Mouse (Mus musculus): ENCODE data around the gene Chl1. TPM values are rescaled to one million over a fixed set of nuclear protein-coding genes. Genes with fewer than 3 reads are reported as not detected.

The Chl1 gene
- polyA plus RNA-seq, 1 experiment from 2014 or later: 0.92 TPM

DNA sequence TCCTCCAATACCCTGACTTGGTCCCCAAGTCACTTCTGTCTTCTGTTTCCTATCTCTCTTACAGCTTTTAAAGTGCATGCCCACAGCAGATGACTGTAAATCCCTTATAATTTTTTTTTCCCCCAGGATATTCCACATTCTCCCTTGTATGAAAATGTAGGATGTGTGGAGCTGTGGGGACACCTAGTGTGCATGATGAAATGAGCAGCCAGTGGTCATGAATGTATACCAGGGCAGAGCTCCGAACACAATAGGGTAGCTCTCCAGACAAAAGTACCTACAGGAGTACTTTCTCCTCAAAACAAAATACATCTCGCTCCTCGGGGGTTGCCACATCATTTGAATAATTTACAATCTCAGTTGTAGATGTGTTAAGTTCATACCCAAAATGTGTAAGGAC, 232.4 kb downstream of the Chl1 start:
- DNase-seq (ENCODE audit: low spot score) (no peak), ATAC-seq (ENCODE audit: insufficient number of reproducible peaks, low FRiP score, low TSS enrichment, low read depth) (no peak)
- Histone ChIP-seq H3K27me3 (ENCODE audit: control insufficient read depth, insufficient read depth, low read length) (no peaks in the 10 kb centered on the region), H3K4me3 (ENCODE audit: low read depth, low read length) (no peak overlapping the region), H3K4me2 (ENCODE audit: low read depth, severe bottlenecking) (no peak overlapping the region), H3K9me3 (ENCODE audit: control insufficient read depth, low read length) (no peaks in the 10 kb centered on the region), H3K4me1 (ENCODE audit: control insufficient read depth, insufficient read depth, low read length) (no peaks in the 10 kb centered on the region), H3K36me3 (ENCODE audit: control insufficient read depth, insufficient read depth, low read length) (no peaks in the 10 kb centered on the region), H3K9ac (ENCODE audit: low read length) (no peak overlapping the region), H3K27ac (replicated peaks; ENCODE audit: low read depth, low read length) (no peak overlapping the region)
- 70% methylated on average over 3 of the region's 3 CpGs for WGBS

DNA sequence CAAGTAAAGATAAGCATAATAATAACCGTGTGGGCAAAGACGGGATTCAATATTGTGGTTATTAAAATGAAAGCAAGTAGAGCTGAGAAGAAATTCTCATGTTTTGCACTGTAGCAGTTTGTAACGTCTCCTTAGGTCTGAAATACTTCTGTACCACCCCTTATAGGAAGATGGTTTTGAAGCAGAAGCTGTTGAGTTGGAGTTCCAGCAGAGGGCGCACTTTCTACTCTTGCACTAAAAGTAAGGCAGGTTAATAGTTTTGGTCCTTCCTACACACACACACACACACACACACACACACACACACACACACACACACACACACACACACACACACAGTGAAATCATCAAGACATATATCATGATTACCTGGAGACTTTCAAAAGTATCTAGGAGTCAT, 235.7 kb downstream of the Chl1 start:
- H3K27ac ChIP-seq (replicated peaks; ENCODE audit: low read depth, low read length): no peak overlapping the region
- H3K27me3 ChIP-seq (ENCODE audit: control insufficient read depth, insufficient read depth, low read length): no peaks in the 10 kb centered on the region
- H3K36me3 ChIP-seq (ENCODE audit: control insufficient read depth, insufficient read depth, low read length): no peaks in the 10 kb centered on the region
- no peak overlapping the region for H3K4me2 ChIP-seq (ENCODE audit: low read depth, severe bottlenecking)
- no peaks in the 10 kb centered on the region for H3K9me3 ChIP-seq (ENCODE audit: control insufficient read depth, low read length)
- H3K4me1 ChIP-seq (ENCODE audit: control insufficient read depth, insufficient read depth, low read length): no peaks in the 10 kb centered on the region
- peak; percentile 51 for DNase-seq (ENCODE audit: low spot score)
- H3K4me3 ChIP-seq (ENCODE audit: low read depth, low read length): no peak overlapping the region
- H3K9ac ChIP-seq (ENCODE audit: low read length): no peak overlapping the region
- ATAC-seq (ENCODE audit: insufficient number of reproducible peaks, low FRiP score, low TSS enrichment, low read depth): no peak
- 29% methylated on average over 4 of the region's 4 CpGs for WGBS

DNA sequence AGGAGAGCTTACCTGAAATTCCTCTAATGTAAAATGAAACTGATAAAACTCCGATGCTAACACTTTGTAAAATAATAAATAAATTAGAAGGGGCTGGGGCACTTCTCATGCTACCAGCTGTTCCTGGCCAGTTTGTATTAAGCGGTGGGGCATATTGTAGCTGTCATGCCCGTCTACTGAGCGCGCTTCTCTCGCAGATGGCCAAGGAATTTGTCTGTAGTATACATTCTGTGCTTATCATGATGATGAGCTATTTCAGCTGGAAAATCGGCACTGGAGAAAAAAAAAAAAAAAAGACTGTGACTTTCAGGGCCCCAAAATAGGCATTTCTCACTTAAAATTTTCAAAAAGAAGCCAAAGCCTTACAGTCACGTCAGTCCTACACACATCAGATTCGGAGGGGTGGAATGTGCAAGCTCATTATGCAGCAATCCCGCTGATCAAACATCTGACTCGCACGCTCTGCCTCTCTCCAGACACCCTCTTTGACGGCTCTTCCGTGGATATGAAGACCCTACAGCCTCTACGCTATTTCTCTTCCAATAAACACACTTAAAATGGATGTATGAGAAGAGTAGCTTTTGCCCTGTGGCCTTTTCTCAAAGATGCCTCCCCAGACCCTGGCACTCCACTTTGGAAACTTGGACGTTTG, 238.9 kb downstream of the Chl1 start:
- no peak for ATAC-seq (ENCODE audit: insufficient number of reproducible peaks, low FRiP score, low TSS enrichment, low read depth)
- Histone ChIP-seq H3K4me3 (ENCODE audit: low read depth, low read length) (no peak overlapping the region), H3K9me3 (ENCODE audit: control insufficient read depth, low read length) (no peaks in the 10 kb centered on the region), H3K27ac (replicated peaks; ENCODE audit: low read depth, low read length) (no peak overlapping the region), H3K4me2 (ENCODE audit: low read depth, severe bottlenecking) (no peak overlapping the region), H3K4me1 (ENCODE audit: control insufficient read depth, insufficient read depth, low read length) (no peaks in the 10 kb centered on the region), H3K9ac (ENCODE audit: low read length) (no peak overlapping the region), H3K27me3 (ENCODE audit: control insufficient read depth, insufficient read depth, low read length) (no peaks in the 10 kb centered on the region), H3K36me3 (ENCODE audit: control insufficient read depth, insufficient read depth, low read length) (no peaks in the 10 kb centered on the region)
- no peak for DNase-seq (ENCODE audit: low spot score)
- 78% methylated on average over 16 of the region's 16 CpGs for WGBS

DNA sequence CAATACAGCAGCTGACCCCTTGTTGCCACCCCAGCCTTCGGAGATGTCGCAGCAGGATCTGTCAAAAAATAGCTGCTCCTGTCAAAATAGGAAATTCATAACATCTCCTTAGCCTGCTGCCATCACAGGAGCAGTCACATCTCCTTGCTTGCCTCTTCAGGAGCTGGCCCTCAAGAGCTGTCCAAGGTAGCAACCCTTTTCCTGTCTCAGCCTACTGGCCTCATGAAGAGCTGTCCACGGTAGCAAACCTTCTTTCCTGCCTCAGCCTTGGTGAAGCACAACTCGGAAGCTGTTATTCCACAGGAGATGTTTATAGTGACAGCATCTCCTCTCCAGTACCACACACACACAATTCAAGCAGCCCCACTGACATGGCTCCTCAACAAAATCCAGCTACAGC, 243.5 kb downstream of the Chl1 start:
- no peak for DNase-seq (ENCODE audit: low spot score)
- H3K4me3 ChIP-seq (ENCODE audit: low read depth, low read length): no peak overlapping the region
- no peak for ATAC-seq (ENCODE audit: insufficient number of reproducible peaks, low FRiP score, low TSS enrichment, low read depth)
- H3K27ac ChIP-seq (replicated peaks; ENCODE audit: low read depth, low read length): no peak overlapping the region
- H3K27me3 ChIP-seq (ENCODE audit: control insufficient read depth, insufficient read depth, low read length): no peaks in the 10 kb centered on the region
- H3K4me2 ChIP-seq (ENCODE audit: low read depth, severe bottlenecking): no peak overlapping the region
- 69% methylated on average over 4 of the region's 4 CpGs for WGBS
- H3K9me3 ChIP-seq (ENCODE audit: control insufficient read depth, low read length): no peaks in the 10 kb centered on the region
- H3K36me3 ChIP-seq (ENCODE audit: control insufficient read depth, insufficient read depth, low read length): no peaks in the 10 kb centered on the region
- no peak overlapping the region for H3K9ac ChIP-seq (ENCODE audit: low read length)
- H3K4me1 ChIP-seq (ENCODE audit: control insufficient read depth, insufficient read depth, low read length): no peaks in the 10 kb centered on the region

DNA sequence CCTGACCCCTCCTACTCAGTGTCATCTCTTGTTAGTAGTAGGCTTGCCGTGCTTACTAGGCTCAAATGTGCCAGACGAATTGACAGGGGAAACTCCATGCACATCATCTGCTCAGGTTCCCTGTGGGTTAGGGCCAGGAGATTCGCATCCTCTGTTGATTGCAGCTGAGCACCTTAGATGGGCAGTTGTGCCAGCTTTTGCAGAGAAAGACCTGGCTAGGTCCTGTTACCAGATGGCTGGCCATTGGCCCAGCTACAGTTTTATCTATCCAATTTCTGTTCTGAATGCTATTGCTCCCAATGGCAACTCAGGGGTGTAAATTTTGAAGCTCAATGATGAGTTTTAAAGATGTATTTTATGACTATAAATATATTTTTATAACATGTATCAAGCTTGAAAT, 256.4 kb downstream of the Chl1 start:
- Histone ChIP-seq H3K9me3 (ENCODE audit: control insufficient read depth, low read length) (no peaks in the 10 kb centered on the region), H3K27me3 (ENCODE audit: control insufficient read depth, insufficient read depth, low read length) (no peaks in the 10 kb centered on the region), H3K36me3 (ENCODE audit: control insufficient read depth, insufficient read depth, low read length) (no peaks in the 10 kb centered on the region), H3K4me1 (ENCODE audit: control insufficient read depth, insufficient read depth, low read length) (no peaks in the 10 kb centered on the region), H3K9ac (ENCODE audit: low read length) (no peak overlapping the region), H3K4me3 (ENCODE audit: low read depth, low read length) (no peak overlapping the region), H3K27ac (replicated peaks; ENCODE audit: low read depth, low read length) (no peak overlapping the region), H3K4me2 (ENCODE audit: low read depth, severe bottlenecking) (no peak overlapping the region)
- DNase-seq (ENCODE audit: low spot score): no peak
- ATAC-seq (ENCODE audit: insufficient number of reproducible peaks, low FRiP score, low TSS enrichment, low read depth): no peak
- 94% methylated on average over 3 of the region's 3 CpGs for WGBS

DNA sequence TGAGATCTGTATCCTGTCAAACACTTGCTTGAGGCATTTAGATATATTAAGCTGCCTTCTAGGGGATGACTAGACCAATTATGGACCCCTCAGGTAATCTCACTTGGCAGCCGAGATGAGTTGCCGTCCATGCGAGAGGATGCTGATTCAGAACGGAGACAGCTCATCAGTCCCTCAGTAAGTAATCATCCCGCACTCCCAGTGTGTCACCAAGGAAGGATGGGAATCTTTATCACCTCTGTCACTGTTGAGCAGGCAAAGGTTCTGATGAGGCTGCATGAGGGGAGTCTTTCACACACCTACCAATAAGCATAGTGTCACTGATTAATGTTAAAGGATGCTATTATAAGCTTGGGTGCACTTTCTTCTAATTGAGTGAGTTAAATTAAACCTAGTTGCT, 270.7 kb downstream of the Chl1 start:
- no peaks in the 10 kb centered on the region for H3K9me3 ChIP-seq (ENCODE audit: control insufficient read depth, low read length)
- H3K27me3 ChIP-seq (ENCODE audit: control insufficient read depth, insufficient read depth, low read length): no peaks in the 10 kb centered on the region
- no peaks in the 10 kb centered on the region for H3K36me3 ChIP-seq (ENCODE audit: control insufficient read depth, insufficient read depth, low read length)
- no peak overlapping the region for H3K27ac ChIP-seq (replicated peaks; ENCODE audit: low read depth, low read length)
- H3K9ac ChIP-seq (ENCODE audit: low read length): no peak overlapping the region
- no peak overlapping the region for H3K4me3 ChIP-seq (ENCODE audit: low read depth, low read length)
- no peak overlapping the region for H3K4me2 ChIP-seq (ENCODE audit: low read depth, severe bottlenecking)
- no peaks in the 10 kb centered on the region for H3K4me1 ChIP-seq (ENCODE audit: control insufficient read depth, insufficient read depth, low read length)
- ATAC-seq (ENCODE audit: insufficient number of reproducible peaks, low FRiP score, low TSS enrichment, low read depth) (no peak), DNase-seq (ENCODE audit: low spot score) (no peak)
- WGBS: 83% methylated on average over 5 of the region's 5 CpGs

DNA sequence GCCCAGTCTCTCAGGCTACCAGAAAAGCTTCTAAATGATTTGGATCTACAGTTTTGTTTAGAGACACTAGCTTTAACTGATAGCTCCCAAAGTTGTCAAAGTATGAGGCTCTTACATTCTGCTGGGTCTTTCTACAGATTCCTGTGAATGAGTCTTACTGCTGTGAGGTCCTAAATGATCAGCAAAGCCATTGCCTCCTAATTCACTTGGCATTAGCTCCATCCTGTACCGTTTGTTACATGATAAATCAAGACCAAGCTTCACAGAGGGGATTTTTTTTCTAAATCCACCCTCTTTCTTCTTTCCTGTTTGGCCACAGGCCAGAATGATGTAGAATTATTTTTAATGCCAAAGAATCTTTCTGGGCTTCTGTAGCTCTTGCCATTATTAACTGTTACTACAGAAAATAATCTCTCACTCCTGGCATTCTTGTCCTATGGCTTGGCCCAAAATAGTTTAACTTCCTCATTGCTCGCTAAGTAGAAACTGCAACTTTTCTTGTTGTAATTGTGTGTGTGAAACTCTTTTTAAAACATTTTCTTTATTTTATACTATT, 280.8 kb downstream of the Chl1 start:
- H3K27ac ChIP-seq (replicated peaks; ENCODE audit: low read depth, low read length): no peak overlapping the region
- H3K27me3 ChIP-seq (ENCODE audit: control insufficient read depth, insufficient read depth, low read length): no peaks in the 10 kb centered on the region
- 72% methylated on average over 2 of the region's 2 CpGs for WGBS
- H3K9ac ChIP-seq (ENCODE audit: low read length): no peak overlapping the region
- ATAC-seq (ENCODE audit: insufficient number of reproducible peaks, low FRiP score, low TSS enrichment, low read depth) (no peak), DNase-seq (ENCODE audit: low spot score) (no peak)
- no peaks in the 10 kb centered on the region for H3K9me3 ChIP-seq (ENCODE audit: control insufficient read depth, low read length)
- no peaks in the 10 kb centered on the region for H3K4me1 ChIP-seq (ENCODE audit: control insufficient read depth, insufficient read depth, low read length)
- no peak overlapping the region for H3K4me2 ChIP-seq (ENCODE audit: low read depth, severe bottlenecking)
- H3K4me3 ChIP-seq (ENCODE audit: low read depth, low read length): no peak overlapping the region
- no peaks in the 10 kb centered on the region for H3K36me3 ChIP-seq (ENCODE audit: control insufficient read depth, insufficient read depth, low read length)

DNA sequence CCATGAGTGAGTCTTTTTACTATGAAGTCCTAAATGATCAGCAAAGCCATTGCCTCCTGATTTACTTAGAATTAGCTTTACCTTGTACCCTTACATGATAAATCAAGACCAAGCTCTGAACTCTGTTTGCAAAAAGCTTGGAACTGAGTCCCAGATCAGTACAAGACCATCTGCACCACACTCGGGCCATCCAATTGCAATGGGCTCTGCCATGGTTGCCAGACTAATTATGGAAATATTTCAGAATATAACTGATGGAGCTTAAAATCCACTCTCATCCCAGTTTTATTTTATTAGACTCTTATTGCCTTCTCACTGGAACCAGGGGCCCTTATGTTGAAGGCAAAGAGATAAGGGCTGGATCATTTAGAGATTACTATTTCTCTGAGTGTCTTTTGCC, 284.9 kb downstream of the Chl1 start:
- Histone ChIP-seq H3K9me3 (ENCODE audit: control insufficient read depth, low read length) (no peaks in the 10 kb centered on the region), H3K4me1 (ENCODE audit: control insufficient read depth, insufficient read depth, low read length) (no peaks in the 10 kb centered on the region), H3K27me3 (ENCODE audit: control insufficient read depth, insufficient read depth, low read length) (no peaks in the 10 kb centered on the region), H3K4me2 (ENCODE audit: low read depth, severe bottlenecking) (no peak overlapping the region), H3K4me3 (ENCODE audit: low read depth, low read length) (no peak overlapping the region), H3K9ac (ENCODE audit: low read length) (no peak overlapping the region), H3K36me3 (ENCODE audit: control insufficient read depth, insufficient read depth, low read length) (no peaks in the 10 kb centered on the region), H3K27ac (replicated peaks; ENCODE audit: low read depth, low read length) (no peak overlapping the region)
- no peak for DNase-seq (ENCODE audit: low spot score)
- WGBS: 86% methylated on average over 1 of the region's 1 CpGs
- no peak for ATAC-seq (ENCODE audit: insufficient number of reproducible peaks, low FRiP score, low TSS enrichment, low read depth)
